16 mouse cellular contexts compared by ENCODE assay signal in genomic region chr14:76749178-76749577, GRCm38 (mm10).
DNase-seq lines count a peak whose midpoint lies in the region; ATAC-seq and TF ChIP-seq lines count a peak whose summit lies in the region.
"Had no signal": no experiment of that assay in that cellular context is flagged by ENCODE, and none has a peak within 500 bp of the region (broad histone marks: within the 10 kb centered on the region; RNA-seq: fewer than 3 reads in every experiment).

No protein-coding gene starts in this region.

- TF ChIP-seq CTCF in gastrocnemius, adult 2 months (IDR thresholded peaks at IDR 0.05): no peak

- H3K27ac ChIP-seq in gastrocnemius, adult 2 months: peak overlapping the region; percentile 70
- H3K27ac ChIP-seq: liver, embryonic 13.5 days; midbrain, embryonic 10.5 days had no signal

- no peak overlapping the region for H3K4me3 ChIP-seq in gastrocnemius, adult 2 months
- H3K4me3 ChIP-seq: erythroblast, embryonic 14.5 days; liver, embryonic 13.5 days; midbrain, embryonic 10.5 days; myocyte had no signal

- ATAC-seq in megakaryocyte progenitor cell, adult 5-6 weeks (replicated peaks; ENCODE audit: poor library complexity): no peak

- peak; percentile 90 for DNase-seq in gastrocnemius, adult 18-20 months (ENCODE audit: low spot score)
- DNase-seq in gastrocnemius, postnatal 4 days (ENCODE audit: low spot score in 2 of 2): no peak
- DNase-seq in retina, postnatal 1 day: peak; percentile 22
- DNase-seq in retina, embryonic 14.5 days (ENCODE audit: low spot score): no peak
- DNase-seq in gastrocnemius, adult 2 months: peak; percentile 87
- no peak for DNase-seq in kidney, postnatal 14 days
- DNase-seq: adrenal gland, adult 2 months; B cell, adult 2 months; heart, postnatal 4 days; liver, embryonic 13.5 days; lung, postnatal 10 days; thymus, postnatal 4 days had no signal

- intact Hi-C loops in gastrocnemius, adult 2 months (cut with DNase I): loop anchor here (1.0 to 5.0 kb wide), 2 partner anchors 117 to 242 kb away; no protein-coding TSS in a partner anchor

Comparison
In these comparisons a context has a peak if more than half of its experiments do, and no peak if none do; other contexts are left out.
1. DNase-seq: peak in gastrocnemius, adult 18-20 months (single experiment), retina, postnatal 1 day (single experiment) and gastrocnemius, adult 2 months (single experiment); none in gastrocnemius, postnatal 4 days (0 of 2), retina, embryonic 14.5 days (single experiment) and kidney, postnatal 14 days (single experiment).